Mouse (Mus musculus) brain, embryonic 14.5 days (tissue): ENCODE data around the gene Hhipl2. TPM values are rescaled to one million over a fixed set of nuclear protein-coding genes. Genes with fewer than 3 reads are reported as not detected.
"Not testable (repeated sequence)": the region's sequence is repeated elsewhere in the genome, so short reads cannot be mapped to it uniquely, and the experiment has no call there.

Source experiments
- DNase-seq: peaks from one replicate; pipeline ENCODE4 v3.0.0-alpha.2; 2011; ENCODE audit warnings: low read depth
- CTCF ChIP-seq: fragments of 200-500 bp; IDR thresholded peaks from 2 replicates; pipeline ENCODE4 v1.5.1; 2012; ENCODE audit warnings: inconsistent platforms, mild to moderate bottlenecking, moderate library complexity, borderline replicate concordance; ENCODE audit not compliant: insufficient read depth, insufficient read length; ENCODE audit errors: extremely low read depth
- POLR2A ChIP-seq: fragments of 200-500 bp; IDR thresholded peaks from 2 replicates; pipeline ENCODE4 v1.6.1; 2012; ENCODE audit warnings: mild to moderate bottlenecking, inconsistent platforms, borderline replicate concordance; ENCODE audit not compliant: poor library complexity, insufficient read depth, insufficient read length, severe bottlenecking; ENCODE audit errors: extremely low read depth
- polyA plus RNA-seq: library from polyadenylated mRNA; depleted of rRNA; stranded (reverse); fragments of >200 nt; gene quantifications from 2 replicates; pipeline ENCODE4 v1.2.3, GENCODE M21; 2012; rRNA removed

Hhipl2 gene
- 1.1 and 1.7 TPM in 2 replicates for polyA plus RNA-seq

DNA sequence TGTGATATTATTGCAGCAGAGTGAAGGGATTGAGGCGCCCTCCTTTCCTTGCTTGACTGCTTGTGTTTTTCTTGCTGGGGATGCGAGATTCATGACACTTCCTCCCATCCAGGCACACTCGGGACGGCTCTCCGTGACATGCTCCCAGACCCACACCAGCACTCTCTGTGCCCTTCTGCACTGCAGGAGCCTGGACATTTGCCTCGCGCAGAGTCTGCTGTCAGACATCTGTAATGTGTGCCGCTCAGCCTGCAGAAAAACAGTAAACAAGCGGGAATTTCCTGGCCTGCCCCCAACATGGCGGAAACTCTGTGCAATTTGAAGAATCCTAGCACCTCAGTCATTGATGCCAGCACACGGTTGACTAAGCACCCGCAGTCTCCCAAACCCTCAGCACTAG is at the start of gene Hhipl2:
Gene Hhipl2 (plus strand): TSS at position 343 of the 400 bp plus-strand sequence.
- peak; percentile 19 for DNase-seq
- TF ChIP-seq POLR2A (no peak), CTCF (no peak)

DNA sequence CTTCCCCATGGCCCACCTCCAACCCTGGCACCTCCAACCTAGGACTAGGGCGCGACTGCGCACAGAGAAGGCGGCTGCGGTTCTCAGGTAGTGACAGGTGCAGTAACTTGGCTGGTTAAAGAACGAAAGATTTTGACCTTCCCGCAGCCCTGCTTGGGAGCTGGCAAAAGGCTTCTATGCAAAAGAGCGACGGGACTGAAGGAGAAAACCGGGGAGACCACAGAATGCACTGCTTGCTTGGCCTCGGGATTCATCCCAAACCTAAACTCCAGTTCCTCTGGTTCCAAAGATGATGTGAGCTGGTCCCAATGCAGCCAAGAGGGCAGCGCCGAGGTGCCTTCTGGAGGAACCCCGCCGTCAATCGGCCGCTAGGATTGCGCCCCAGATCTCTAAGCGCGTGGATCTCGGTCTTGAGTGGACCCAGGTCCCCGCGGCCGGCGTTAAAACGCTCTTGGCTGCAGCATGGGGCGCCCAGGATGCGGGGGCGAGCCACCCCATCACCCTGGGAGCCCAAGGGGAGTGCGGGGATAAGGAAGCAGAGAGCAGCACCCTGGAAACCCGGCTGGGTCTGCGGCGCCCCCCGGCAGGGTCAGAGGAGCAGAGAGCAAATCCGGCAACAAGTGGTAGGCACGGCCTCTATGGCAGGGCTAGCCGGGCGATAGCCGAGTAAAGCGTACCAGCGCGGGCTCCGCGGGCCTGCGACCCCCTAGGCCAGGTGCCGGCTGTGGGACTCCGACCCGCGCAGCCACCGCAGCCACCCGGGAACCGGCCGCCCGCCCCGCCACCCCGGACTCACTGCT is 49.2 kb upstream of the Hhipl2 start:
- DNase-seq: peak; percentile 26

DNA sequence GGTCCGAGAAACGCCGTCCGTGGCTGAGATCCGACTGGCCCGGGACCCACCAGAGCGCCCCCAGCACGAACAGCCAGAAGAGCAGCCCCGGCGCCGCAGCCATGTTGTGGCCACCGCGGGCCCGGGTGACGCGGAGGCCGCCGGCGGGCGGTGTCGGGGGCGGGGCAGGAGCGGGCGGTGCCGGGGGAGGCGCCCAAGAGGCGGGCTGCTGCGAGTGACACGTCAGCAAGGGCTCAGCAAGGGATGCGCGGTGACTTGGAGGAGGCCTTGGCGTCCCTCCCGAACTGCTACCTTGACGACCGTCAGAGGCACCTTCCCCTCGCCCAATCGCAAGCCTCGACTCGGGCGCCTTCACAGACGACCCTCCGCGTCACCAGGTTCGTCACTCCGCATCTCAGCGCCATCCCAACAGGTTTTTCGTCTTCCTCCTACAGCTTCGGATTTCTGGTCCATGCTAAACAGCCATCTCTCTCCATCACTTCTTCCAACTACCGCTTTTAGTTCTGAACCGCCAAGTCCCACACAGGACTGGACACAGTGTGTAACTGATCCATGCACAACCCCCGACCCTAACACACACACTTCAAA is 48.5 kb upstream of the Hhipl2 start, which contains the start of gene Mia3:
Gene Mia3 (minus strand): TSS at position 127 of the 588 bp plus-strand sequence.
- DNase-seq: peak; percentile 99
- TF ChIP-seq CTCF: no peak
- peak; percentile 75 for TF ChIP-seq POLR2A

More for the DNA sequence above, 49.2 kb upstream of the Hhipl2 start:
- no peak for TF ChIP-seq CTCF
- no peak for TF ChIP-seq POLR2A

DNA sequence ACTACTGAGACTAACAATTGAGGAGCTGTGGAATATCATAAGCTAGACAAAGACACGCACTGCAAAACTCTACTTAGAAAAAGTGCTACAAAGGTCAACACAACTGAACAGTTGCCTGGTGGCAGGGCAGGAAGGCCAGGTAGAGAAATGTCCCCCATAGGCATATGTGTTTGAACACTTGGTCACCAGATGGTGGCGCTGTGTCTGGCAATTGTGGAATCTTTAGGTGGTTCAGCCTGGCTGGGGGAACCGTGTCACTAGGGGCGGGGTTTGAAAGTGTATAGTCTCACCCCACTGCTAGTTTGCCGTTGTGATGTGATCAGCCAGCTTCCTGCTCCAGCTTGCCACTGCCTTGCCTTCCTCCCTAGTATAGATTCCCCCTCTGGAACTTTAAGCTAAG is 43.3 kb upstream of the Hhipl2 start:
- TF ChIP-seq POLR2A (no peak), CTCF (no peak)
- no peak for DNase-seq

DNA sequence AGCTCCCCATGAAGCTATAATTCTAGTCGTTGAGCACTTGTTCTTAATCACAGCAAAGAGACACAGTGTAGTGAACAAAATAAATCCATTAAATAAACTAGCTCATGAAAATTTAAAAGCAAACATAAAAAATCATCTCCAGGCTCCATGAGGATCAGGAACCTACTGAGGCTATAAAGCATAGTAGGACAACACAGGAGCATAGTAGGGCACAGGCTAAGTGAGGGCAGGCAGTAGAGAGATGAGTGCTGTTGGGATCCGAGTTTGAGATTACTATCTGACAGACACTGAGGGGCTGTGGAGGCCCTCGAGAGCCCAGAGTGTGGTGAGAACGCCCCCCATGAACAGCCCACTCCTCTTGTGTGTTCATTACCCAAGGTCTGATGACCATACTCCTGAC is 41.0 kb upstream of the Hhipl2 start:
- no peak for DNase-seq
- TF ChIP-seq POLR2A: no peak
- no peak for TF ChIP-seq CTCF

DNA sequence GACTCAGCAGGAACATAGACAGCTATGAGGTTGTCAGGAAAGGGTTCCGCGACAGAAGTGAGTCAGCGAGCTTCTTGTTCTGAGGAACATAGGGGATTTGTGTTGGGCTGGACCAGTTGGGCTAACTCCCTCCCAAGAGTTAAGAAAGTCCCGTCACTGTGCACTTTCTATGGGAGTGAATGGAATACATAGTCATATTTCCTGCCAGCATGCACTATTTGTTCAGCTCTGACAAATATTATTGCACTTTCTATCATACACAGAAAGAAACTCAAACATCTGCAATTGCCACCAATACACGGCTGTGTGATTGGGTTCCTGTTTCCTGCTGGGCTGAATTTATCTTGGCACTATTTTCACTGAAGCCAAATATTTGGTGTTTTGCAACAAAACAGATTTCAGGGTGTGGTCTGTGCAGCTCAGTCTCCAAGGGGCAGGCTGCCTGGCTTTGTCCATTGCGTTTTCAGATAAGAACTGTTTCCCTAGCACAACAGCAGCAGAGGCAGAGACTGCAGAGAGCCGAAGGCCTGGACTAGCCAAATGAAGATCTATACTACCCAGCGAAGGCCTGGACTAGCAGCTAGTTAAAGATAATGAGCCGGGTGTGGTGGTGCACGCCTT is 39.6 kb upstream of the Hhipl2 start:
- TF ChIP-seq POLR2A: no peak
- no peak for TF ChIP-seq CTCF
- peak; percentile 3 for DNase-seq

DNA sequence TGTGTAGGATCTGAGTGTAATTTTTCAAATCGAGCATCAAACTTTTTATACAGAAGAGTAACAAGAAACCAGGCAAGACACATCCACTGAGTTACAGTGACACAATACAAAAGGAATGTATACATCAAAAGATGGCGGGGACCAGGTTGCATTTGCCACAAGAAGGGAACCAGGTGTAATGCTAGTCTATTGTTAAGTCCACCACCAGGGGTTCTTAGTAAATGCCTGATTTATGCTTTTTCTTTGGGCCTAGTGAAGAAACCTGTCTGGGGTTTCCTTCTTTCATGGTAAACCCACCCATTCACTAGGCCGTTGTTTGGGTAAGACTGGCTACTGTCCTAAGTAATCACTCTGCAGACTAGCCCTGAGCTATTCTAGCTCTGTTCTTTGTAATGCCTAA is 38.6 kb upstream of the Hhipl2 start:
- DNase-seq: not testable (repeated sequence)

DNA sequence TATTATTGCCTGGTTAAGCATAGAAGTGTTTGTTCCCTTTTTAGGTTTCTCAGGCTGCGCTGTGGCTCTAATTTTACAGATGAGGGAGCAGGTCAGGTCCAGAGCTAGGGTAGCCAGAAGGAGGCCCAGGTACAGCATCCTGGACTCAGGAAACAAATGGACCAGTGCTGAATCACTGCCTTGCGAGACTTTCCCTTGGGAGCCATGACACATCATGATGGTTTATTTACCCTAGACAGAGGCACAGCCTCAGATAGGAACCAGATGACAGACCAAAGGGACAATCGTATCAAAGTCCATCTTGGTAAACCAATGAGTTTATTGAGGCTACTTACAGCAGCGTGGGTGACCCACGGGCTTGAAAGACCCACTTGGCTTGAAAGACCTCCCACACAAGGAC is 36.2 kb upstream of the Hhipl2 start:
- TF ChIP-seq CTCF (no peak), POLR2A (no peak)

DNA sequence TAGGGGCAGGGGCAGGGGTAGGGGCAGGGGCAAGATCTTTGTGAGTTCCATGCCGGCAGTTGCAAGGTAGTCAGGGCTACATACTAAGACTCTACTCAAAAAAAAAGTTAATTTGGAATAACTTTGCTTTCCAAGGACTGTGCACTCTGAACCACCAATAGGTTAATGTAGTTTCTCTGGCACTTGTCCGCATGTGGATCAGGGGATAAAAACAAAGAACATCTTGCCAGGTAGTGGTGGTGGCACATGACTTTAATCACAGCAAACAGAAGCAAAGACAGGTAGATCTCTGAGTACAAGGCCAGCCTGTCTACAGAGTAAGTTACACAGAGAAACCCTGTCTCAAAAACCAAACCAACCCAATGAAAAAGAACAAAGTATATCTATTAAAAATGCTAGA is 35.4 kb upstream of the Hhipl2 start:
- TF ChIP-seq POLR2A (no peak), CTCF (no peak)
- DNase-seq: no peak

More for the DNA sequence above, 36.2 kb upstream of the Hhipl2 start:
- DNase-seq: no peak

DNA sequence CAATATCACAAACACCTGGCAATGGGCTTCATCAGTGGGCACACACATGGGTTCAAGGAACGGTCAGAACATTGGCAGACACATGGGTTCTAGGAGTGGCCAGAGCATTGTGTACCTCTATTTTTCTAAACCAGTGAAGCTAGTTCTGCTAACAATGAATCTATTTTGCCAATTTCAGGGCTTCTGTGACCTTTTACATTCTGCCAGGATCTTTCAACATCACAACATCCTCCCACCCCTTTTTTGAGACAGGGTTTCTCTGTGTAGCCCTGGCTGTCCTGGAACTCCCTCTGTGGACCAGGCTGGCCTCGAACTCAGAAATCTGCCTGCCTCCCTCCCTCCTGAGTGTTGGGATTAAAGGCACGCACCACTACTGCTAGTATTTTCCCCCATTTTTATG is 30.6 kb upstream of the Hhipl2 start:
- DNase-seq: not testable (repeated sequence)

DNA sequence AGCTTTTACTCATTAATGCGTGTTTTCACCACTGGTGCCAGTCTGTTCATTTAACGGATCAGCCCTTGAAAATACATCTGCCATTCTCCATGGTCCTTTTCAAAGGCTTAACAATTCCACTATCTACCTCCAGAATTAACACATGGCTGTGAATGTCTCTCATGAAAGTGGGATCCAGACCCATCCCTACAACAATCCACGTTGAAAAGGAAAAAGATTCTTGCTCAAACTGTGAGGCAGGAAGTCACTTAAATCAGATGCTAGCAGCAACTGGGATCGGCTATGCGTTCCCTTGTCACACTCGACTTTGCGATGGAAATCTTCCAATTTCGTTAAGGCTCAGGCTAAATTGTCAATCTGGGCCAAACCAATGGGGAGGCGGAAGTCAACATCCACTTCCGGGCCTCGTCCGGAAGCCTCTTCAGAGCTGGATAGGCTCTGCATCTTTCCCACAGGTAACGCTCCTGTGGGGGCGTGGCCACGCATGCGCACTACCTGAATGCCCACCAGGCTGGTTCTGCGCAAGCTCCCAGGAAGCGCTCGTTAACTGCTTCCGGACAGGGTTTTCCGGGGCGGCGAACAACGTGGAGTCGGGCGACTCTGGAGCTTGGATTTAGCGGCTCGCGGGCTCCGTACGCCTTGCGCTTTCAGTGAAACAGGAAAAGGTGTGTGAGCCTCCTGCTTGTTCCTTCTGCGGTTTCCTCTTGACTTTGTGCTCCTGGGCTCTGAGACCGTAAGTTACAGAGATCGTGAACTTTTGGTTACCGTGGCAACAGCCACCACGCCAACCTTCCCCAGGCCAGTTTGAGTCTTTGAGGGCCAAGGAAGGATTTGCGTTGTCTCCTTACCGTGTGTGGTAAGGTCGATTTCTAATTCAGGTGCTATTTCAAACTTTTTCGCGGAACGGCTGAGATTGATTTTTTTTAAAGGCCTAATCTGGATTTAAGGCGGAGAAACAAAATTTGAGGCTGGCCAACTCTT is 29.3 kb upstream of the Hhipl2 start, which contains the start of gene Taf1a:
Gene Taf1a (plus strand): TSS at position 556 of the 981 bp plus-strand sequence.
- peak; percentile 99 for DNase-seq

DNA sequence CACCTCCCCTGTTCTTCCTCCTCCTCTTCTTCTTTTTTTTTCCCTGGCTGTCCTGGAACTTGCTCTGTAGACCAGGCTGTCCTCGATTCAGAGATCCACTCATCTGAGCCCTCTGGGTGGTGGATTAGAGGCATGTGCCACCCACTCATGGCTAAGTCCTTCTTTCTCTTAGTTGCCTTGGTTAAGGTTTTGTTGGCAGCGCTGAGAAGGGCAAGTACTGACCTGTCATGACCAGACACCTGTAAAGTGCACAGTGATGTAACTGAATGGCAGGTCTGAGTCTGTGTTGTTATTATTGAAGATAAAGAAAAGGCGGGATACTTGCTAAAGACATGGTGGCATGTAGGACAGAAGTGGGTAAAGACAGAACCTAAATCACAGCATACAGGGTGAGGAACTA is 14.6 kb upstream of the Hhipl2 start:
- no peak for DNase-seq
- TF ChIP-seq POLR2A (no peak), CTCF (no peak)

More for the DNA sequence above, 29.3 kb upstream of the Hhipl2 start, which contains the start of gene Taf1a:
- TF ChIP-seq CTCF: no peak
- TF ChIP-seq POLR2A: peak; percentile 17; the same call in 1 of the 2 replicates

DNA sequence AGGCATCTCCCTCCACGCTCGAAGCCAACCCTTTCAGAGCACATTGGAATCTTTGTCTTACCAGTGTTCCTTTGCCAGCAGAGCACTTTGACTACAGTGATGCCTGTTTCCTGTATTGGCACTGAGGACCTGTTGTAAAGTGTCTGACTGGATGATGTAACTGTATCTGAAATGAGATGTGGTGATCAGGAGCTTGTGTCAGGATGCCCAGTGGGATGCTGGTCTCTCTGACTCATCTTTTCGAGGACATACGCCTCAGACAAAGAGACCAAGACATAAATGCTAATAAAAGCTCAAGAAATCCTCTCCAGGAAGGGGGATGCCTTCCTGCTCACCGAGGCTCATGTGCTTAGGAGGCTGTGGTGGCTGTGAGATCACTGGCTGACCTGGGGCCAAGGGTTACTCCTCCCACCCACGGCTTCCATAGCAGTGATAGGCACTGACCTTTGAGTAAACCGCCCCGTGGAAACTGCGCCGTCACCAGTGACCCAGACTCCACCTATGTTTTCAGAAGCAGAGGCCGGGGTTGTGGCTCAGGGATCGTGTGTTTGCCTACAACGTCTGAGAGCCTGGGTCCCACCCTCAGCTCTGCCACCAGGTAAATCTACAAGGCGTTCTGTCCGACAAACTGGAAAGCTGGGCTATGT is 3.8 kb upstream of the Hhipl2 start:
- TF ChIP-seq POLR2A (no peak), CTCF (no peak)
- no peak for DNase-seq
